Mouse (Mus musculus) cortical plate, adult 2 months (tissue): ENCODE results near the gene Nipa1.

Experiments used
- CTCF ChIP-seq: fragments of 200-500 bp; IDR thresholded peaks from 2 replicates; pipeline ENCODE4 v1.5.1; 2011; ENCODE audit warnings: mild to moderate bottlenecking, control low read depth, low read length; ENCODE audit not compliant: insufficient read depth; ENCODE audit errors: extremely low read depth
- POLR2A ChIP-seq: fragments of 200-500 bp; IDR thresholded peaks from 2 replicates; pipeline ENCODE4 v1.6.1; 2011; ENCODE audit warnings: mild to moderate bottlenecking, low read length, control low read depth; ENCODE audit not compliant: insufficient read depth; ENCODE audit errors: extremely low read depth

DNA sequence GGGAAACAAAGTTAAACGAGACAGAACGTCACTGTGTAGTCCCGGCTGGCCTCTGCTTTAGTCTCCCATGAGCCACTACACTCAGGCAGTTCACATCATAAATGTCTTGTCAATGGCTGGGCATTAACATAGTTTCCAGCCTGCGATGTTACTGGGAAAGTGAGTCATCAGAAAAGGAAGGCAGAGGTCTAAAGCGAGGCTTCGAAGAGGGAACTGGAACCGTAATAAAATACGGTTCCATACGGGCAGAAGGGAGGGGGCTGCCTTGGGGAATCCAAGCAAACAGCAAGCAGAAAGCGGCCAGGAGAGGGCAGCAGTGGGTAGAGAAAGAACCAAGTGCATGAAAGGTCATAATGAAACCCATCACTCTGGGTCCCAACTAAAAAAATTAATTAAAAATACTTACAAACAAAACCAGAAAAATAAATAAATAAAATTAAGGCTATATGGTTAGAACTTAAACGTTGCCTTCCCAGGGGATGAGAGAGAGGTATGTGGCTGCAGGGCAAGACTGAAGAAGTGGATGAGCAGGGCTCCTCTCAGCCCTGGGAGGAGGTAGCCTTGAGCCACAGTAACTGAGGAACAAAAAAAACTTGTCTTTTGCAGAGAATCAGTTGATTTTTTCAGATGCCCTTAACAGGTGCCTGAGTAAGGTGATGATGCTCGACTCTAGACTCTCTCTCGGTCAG, 33.1 kb downstream of the Nipa1 start:
- TF ChIP-seq CTCF (peak; percentile 67), POLR2A (no peak)
